Mouse (Mus musculus) liver, adult 2 months (tissue): ENCODE results near the gene Capn15. TPM values are rescaled to one million over a fixed set of nuclear protein-coding genes. Genes with fewer than 3 reads are reported as not detected.

ENCODE experiments used
- DNase-seq: peaks from one replicate; pipeline ENCODE4 v3.0.0-alpha.2; 2011; ENCODE audit warnings: low read depth, low spot score; ENCODE audit errors: extremely low read depth
- H3K27ac ChIP-seq: fragments of 200-500 bp; replicated peaks from 2 replicates; pipeline ENCODE4 v1.5.1; 2012; ENCODE audit warnings: low read depth, mild to moderate bottlenecking, control low read depth, inconsistent platforms, low read length; ENCODE audit not compliant: insufficient read depth
- H3K27me3 ChIP-seq: fragments of 200-500 bp; 2 replicates; pipeline ENCODE4 v1.6.1; 2012; ENCODE audit warnings: mild to moderate bottlenecking, moderate library complexity, low read length, inconsistent platforms; ENCODE audit not compliant: control insufficient read depth, insufficient read depth
- H3K36me3 ChIP-seq: fragments of 200-500 bp; 2 replicates; pipeline ENCODE4 v1.6.1; 2012; ENCODE audit warnings: low read length, inconsistent platforms; ENCODE audit not compliant: control insufficient read depth, insufficient read depth
- H3K4me1 ChIP-seq: fragments of 200-500 bp; 2 replicates; pipeline ENCODE4 v1.6.1; 2011; ENCODE audit warnings: low read length; ENCODE audit not compliant: control insufficient read depth, insufficient read depth
- H3K4me3 ChIP-seq: fragments of 200-500 bp; 2 replicates; pipeline ENCODE4 v1.5.1; 2011; ENCODE audit warnings: low read depth, mild to moderate bottlenecking, control low read depth, low read length, moderate library complexity; ENCODE audit not compliant: insufficient read depth
- H3K79me2 ChIP-seq: fragments of 200-500 bp; 2 replicates; pipeline ENCODE4 v1.6.1; 2012; ENCODE audit warnings: inconsistent platforms, mild to moderate bottlenecking, low read length, moderate library complexity; ENCODE audit not compliant: control insufficient read depth, insufficient read depth
- H3K9ac ChIP-seq: fragments of 200-500 bp; 2 replicates; pipeline ENCODE4 v1.6.1; 2012; ENCODE audit warnings: low read depth, mild to moderate bottlenecking, control low read depth, inconsistent platforms, low read length
- CTCF ChIP-seq: fragments of 200-500 bp; IDR thresholded peaks from 2 replicates; pipeline ENCODE4 v1.5.1; 2011; ENCODE audit warnings: low read depth, low read length, control low read depth
- POLR2A ChIP-seq: fragments of 200-500 bp; IDR thresholded peaks from 2 replicates; pipeline ENCODE4 v1.6.1; 2011; ENCODE audit warnings: low read length, control low read depth; ENCODE audit not compliant: insufficient read depth; ENCODE audit errors: extremely low read depth
- WGBS: fragments of 180-500 bp; shearing (Covaris S2); methylation state at CpG from one replicate; pipeline ENCODE4 v1.1.7; 2018; 5-methylcytosine and 5-hydroxymethylcytosine counted together
- polyA plus RNA-seq: library from polyadenylated mRNA; depleted of rRNA; stranded (reverse); fragments of >200 nt; gene quantifications from 2 replicates; pipeline ENCODE4 v1.2.3, GENCODE M21; 2012
- total RNA-seq: library from RNA; depleted of rRNA; stranded (reverse); fragments of >200 nt; gene quantifications from 2 replicates; pipeline ENCODE4 v1.2.3, GENCODE M21; 2014

The Capn15 gene
- total and polyA plus RNA-seq, 2 experiments, result 1.8 to 23.3 TPM

DNA sequence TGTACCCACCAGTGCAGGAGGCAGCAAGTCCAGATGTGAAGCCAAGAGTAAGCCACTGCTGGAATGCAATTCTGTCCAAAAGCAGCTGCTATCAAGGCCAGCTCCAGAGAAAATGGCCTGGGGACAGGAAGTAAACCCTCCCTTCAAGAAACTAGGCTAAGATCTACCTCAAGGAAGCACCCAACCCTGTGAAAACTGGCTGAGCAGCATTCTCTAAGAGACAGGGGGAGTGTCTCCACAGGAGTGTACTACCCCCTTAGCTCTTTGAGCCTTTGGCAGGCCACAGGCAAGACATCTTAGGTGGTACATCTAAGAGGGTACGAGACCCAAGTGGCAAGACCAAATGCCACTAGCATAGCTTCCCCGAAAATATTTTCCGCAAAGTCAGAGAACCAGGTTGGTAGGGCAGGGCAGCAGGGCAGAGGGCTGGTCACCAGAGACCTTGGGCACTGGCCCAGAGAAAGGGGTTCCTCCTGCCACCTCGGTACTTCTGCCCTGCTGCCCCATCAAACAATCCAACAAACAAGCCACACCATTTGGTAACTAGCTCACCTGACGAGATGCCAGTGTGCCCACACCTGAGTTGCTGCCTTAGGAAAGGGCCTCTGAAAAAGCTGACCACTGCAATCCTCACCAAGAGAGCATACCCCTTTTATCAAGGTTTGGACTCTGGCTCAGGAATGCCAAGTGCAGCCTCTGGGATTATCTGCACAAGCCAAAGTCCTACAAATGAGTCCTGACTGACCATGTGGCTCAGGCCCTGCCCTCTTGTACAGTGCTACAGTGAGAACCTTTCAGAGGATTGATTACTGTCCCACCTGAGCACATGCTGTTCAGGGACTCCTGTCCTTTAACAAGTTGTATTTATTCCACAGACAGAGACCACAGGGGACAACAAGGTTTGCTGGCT is 5.5 kb downstream of the Capn15 start:
- peaks cover 51% of the 10 kb centered on the region for H3K79me2 ChIP-seq
- no peak for TF ChIP-seq CTCF
- TF ChIP-seq POLR2A, result no peak
- H3K36me3 ChIP-seq, result no peaks in the 10 kb centered on the region
- 30% methylated on average over 5 of the region's 5 CpGs for WGBS
- H3K4me3 ChIP-seq, result no peak overlapping the region
- peaks cover 22% of the 10 kb centered on the region for H3K4me1 ChIP-seq
- H3K9ac ChIP-seq, result no peak overlapping the region
- no peaks in the 10 kb centered on the region for H3K27me3 ChIP-seq
- peak; percentile 86 for DNase-seq
- H3K27ac ChIP-seq, result peak overlapping the region; percentile 37

DNA sequence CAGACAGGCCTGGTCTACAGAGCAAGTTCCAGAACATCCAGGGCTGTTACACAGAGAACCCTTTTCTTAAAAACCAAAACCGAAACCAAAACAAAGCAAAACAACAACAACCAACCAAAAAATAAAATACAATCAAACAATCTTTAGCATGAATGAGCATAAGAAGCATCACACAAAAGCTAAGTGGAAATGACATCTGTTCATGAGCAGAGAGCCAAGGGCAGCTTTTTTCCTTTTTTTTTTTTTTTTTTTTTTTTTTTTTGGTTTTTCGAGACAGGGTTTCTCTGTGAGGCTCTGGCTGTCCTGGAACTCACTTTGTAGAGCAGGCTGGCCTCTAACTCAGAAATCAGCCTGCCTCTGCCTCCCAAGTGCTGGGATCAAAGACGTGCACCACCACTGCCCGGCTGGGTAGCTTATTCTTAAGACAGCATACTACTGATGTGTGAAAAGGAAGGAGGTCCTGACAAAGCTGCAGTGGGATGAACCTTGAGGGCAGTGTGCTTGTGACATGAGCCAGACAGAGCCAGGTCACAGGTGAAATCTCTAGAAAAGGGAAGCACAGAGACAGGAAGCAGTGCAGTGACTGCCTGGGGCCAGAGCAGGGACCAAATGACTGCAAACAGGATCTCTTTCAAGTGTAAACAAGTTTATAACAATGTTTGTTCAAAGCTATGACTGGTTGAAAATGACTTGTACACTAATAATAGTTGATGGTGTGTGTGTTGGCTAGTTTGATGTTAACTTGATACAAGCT is 14.5 kb downstream of the Capn15 start:
- Histone ChIP-seq H3K4me3 (no peak overlapping the region), H3K9ac (no peak overlapping the region), H3K4me1 (peaks cover 4% of the 10 kb centered on the region), H3K27me3 (no peaks in the 10 kb centered on the region), H3K27ac (no peak overlapping the region), H3K79me2 (peaks cover 19% of the 10 kb centered on the region), H3K36me3 (no peaks in the 10 kb centered on the region)
- no peak for DNase-seq
- WGBS, result 74% methylated on average over 4 of the region's 4 CpGs
- TF ChIP-seq POLR2A (no peak), CTCF (no peak)

GRCm38 (mm10) chr17:25970448-25970847 is 15.1 kb downstream of the Capn15 start:
- Histone ChIP-seq H3K27ac (no peak overlapping the region), H3K27me3 (no peaks in the 10 kb centered on the region), H3K4me3 (no peak overlapping the region), H3K36me3 (no peaks in the 10 kb centered on the region), H3K4me1 (peaks cover 4% of the 10 kb centered on the region), H3K79me2 (peaks cover 19% of the 10 kb centered on the region), H3K9ac (no peak overlapping the region)
- 88% methylated on average over 9 of the region's 9 CpGs for WGBS
- TF ChIP-seq POLR2A (no peak), CTCF (no peak)
- DNase-seq, result no peak

DNA sequence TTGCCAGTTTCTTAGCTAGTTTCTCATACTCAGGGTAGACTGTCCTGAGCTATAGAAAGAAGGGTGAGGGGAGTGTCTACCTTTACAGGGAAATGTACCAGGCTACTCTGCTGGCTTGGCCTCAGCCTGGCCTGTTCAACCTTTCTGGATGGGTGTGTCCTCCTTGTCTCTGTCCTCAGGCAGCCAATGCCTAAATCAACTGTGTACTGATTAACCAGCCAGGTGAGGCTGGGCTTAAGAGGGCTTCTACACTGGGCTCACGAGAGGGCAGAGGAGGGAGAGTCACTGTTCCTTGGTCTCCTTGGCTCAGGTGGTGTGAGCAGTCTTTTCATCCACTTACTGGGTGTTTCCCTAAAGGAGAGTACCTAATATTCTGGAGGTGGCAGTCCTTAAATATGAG is 17.4 kb downstream of the Capn15 start:
- 21% methylated on average over 1 of the region's 1 CpGs for WGBS
- Histone ChIP-seq H3K36me3 (no peaks in the 10 kb centered on the region), H3K27ac (no peak overlapping the region), H3K79me2 (peaks cover 11% of the 10 kb centered on the region), H3K27me3 (no peaks in the 10 kb centered on the region), H3K4me3 (no peak overlapping the region), H3K9ac (no peak overlapping the region), H3K4me1 (peaks cover 4% of the 10 kb centered on the region)
- TF ChIP-seq CTCF (no peak), POLR2A (no peak)
- peak; percentile 65 for DNase-seq

DNA sequence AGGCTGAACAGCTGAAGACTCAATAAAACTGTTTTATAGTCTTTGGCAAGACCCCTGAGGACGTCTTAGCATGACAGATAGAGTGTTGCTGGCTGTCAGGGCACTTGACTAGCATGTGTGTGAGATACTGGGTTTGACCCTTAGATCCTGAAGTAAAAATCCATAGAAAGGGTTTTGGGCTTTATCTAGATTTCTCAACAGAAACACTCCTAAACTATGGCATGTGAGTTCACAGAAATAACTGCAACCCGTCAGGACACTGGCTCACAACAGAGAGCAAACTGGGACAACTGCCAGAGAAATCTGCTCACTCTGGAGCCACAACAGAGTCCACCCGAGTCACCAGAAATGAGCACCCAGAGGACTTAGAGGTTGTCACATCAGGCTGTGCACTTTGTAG is 17.9 kb downstream of the Capn15 start:
- Histone ChIP-seq H3K36me3 (no peaks in the 10 kb centered on the region), H3K4me3 (no peak overlapping the region), H3K9ac (no peak overlapping the region), H3K79me2 (peaks cover 6% of the 10 kb centered on the region), H3K4me1 (peaks cover 4% of the 10 kb centered on the region), H3K27me3 (no peaks in the 10 kb centered on the region), H3K27ac (no peak overlapping the region)
- TF ChIP-seq CTCF, result no peak
- TF ChIP-seq POLR2A, result no peak
- WGBS, result 22% methylated on average over 3 of the region's 3 CpGs
- DNase-seq, result peak; percentile 61
